Mouse (Mus musculus): ENCODE measurements around the gene Map3k13.

- TF ChIP-seq EP300 (IDR thresholded peaks at IDR 0.05; ENCODE audit: insufficient read depth, low read depth, low read length): no peak
- no peak for TF ChIP-seq CTCF (IDR thresholded peaks at IDR 0.05; ENCODE audit: low read depth, low read length)
- no peak for TF ChIP-seq POLR2A (IDR thresholded peaks at IDR 0.05; ENCODE audit: insufficient read depth, low read length)
These were observed 12.3 kb upstream of the Map3k13 start for GRCm38 (mm10) chr16:21781895-21782294.

Data from ES-Bruce4 (cell line).